Mouse (Mus musculus): Measurements from ENCODE around the gene Dpf2. TPM values are rescaled to one million over a fixed set of nuclear protein-coding genes. Genes with fewer than 3 reads are reported as not detected.

Dpf2 gene
- total RNA-seq (2014; fragmentation: Nextera tagmentation) (126 and 142 TPM in 2 replicates), total RNA-seq (2017) (152 and 196 TPM in 2 replicates), polyA plus RNA-seq (2012) (42.1 and 68.8 TPM in 2 replicates)

- Histone ChIP-seq H3K27me3 (ENCODE audit: insufficient read depth, low read length) (no peaks in the 10 kb centered on the region), H3K4me1 (ENCODE audit: insufficient read depth, low read depth, low read length) (peaks cover 71% of the 10 kb centered on the region), H3K36me3 (replicated peaks) (peaks cover 58% of the 10 kb centered on the region), H3K9me3 (replicated peaks) (no peaks in the 10 kb centered on the region), H3K4me3 (ENCODE audit: low read depth, low read length) (peak within 1 kb of the TSS; percentile 94)
- no peak for DNase-seq (ENCODE audit: low spot score)
- TF ChIP-seq GATA1 (IDR thresholded peaks at IDR 0.05; ENCODE audit: borderline replicate concordance, low read length) (no peak), POLR2AphosphoS5 (IDR thresholded peaks at IDR 0.05; ENCODE audit: insufficient replicate concordance, low read depth, low read length) (no peak), GATA2 (IDR thresholded peaks at IDR 0.05; ENCODE audit: borderline replicate concordance, low read depth, low read length) (no peak), TAL1 (conservative IDR thresholded peaks at IDR 0.05; ENCODE audit: low read depth, low read length) (no peak), CTCF (IDR thresholded peaks at IDR 0.05; ENCODE audit: low read depth, low read length) (no peak)
- ATAC-seq (ENCODE audit: extremely low read depth, insufficient number of reproducible peaks, low FRiP score, poor library complexity, severe bottlenecking) = no peak
Measured at GRCm38 (mm10) chr19:5913007-5913719, at the start of gene Dpf2. Gene Dpf2, minus strand, starts transcription at chr19:5913010.

GRCm38 (mm10) chr19:5957371-5957770 is 44.6 kb upstream of the Dpf2 start:
- no peaks in the 10 kb centered on the region for H3K9me3 ChIP-seq (replicated peaks)
- no peaks in the 10 kb centered on the region for H3K27me3 ChIP-seq (ENCODE audit: insufficient read depth, low read length)
- TF ChIP-seq POLR2AphosphoS5 (IDR thresholded peaks at IDR 0.05; ENCODE audit: insufficient replicate concordance, low read depth, low read length) (no peak), CTCF (IDR thresholded peaks at IDR 0.05; ENCODE audit: low read depth, low read length) (no peak), TAL1 (conservative IDR thresholded peaks at IDR 0.05; ENCODE audit: low read depth, low read length) (no peak), GATA2 (IDR thresholded peaks at IDR 0.05; ENCODE audit: borderline replicate concordance, low read depth, low read length) (no peak), GATA1 (IDR thresholded peaks at IDR 0.05; ENCODE audit: borderline replicate concordance, low read length) (no peak)
- peaks cover 23% of the 10 kb centered on the region for H3K4me1 ChIP-seq (ENCODE audit: insufficient read depth, low read depth, low read length)
- no peak overlapping the region for H3K4me3 ChIP-seq (ENCODE audit: low read depth, low read length)
- H3K36me3 ChIP-seq (replicated peaks) = peaks cover 92% of the 10 kb centered on the region
- no peak for DNase-seq (ENCODE audit: low spot score)
- no peak for ATAC-seq (ENCODE audit: extremely low read depth, insufficient number of reproducible peaks, low FRiP score, poor library complexity, severe bottlenecking)

GRCm38 (mm10) chr19:5956685-5957084 is 43.9 kb upstream of the Dpf2 start:
- Histone ChIP-seq H3K4me3 (ENCODE audit: low read depth, low read length) (no peak overlapping the region), H3K27me3 (ENCODE audit: insufficient read depth, low read length) (no peaks in the 10 kb centered on the region), H3K9me3 (replicated peaks) (no peaks in the 10 kb centered on the region), H3K36me3 (replicated peaks) (peaks cover 96% of the 10 kb centered on the region), H3K4me1 (ENCODE audit: insufficient read depth, low read depth, low read length) (peaks cover 19% of the 10 kb centered on the region)
- TF ChIP-seq TAL1 (conservative IDR thresholded peaks at IDR 0.05; ENCODE audit: low read depth, low read length) (no peak), POLR2AphosphoS5 (IDR thresholded peaks at IDR 0.05; ENCODE audit: insufficient replicate concordance, low read depth, low read length) (no peak), CTCF (IDR thresholded peaks at IDR 0.05; ENCODE audit: low read depth, low read length) (peak; percentile 80), GATA2 (IDR thresholded peaks at IDR 0.05; ENCODE audit: borderline replicate concordance, low read depth, low read length) (no peak)
- DNase-seq (ENCODE audit: low spot score) (peak; percentile 64), ATAC-seq (ENCODE audit: extremely low read depth, insufficient number of reproducible peaks, low FRiP score, poor library complexity, severe bottlenecking) (no peak)

- no peak for ATAC-seq (ENCODE audit: extremely low read depth, insufficient number of reproducible peaks, low FRiP score, poor library complexity, severe bottlenecking)
- peaks cover 12% of the 10 kb centered on the region for H3K4me1 ChIP-seq (ENCODE audit: insufficient read depth, low read depth, low read length)
- no peak for TF ChIP-seq GATA1 (IDR thresholded peaks at IDR 0.05; ENCODE audit: borderline replicate concordance, low read length)
- no peak for TF ChIP-seq TAL1 (conservative IDR thresholded peaks at IDR 0.05; ENCODE audit: low read depth, low read length)
- TF ChIP-seq POLR2AphosphoS5 (IDR thresholded peaks at IDR 0.05; ENCODE audit: insufficient replicate concordance, low read depth, low read length) = no peak
- no peak for TF ChIP-seq GATA2 (IDR thresholded peaks at IDR 0.05; ENCODE audit: borderline replicate concordance, low read depth, low read length)
- TF ChIP-seq CTCF (IDR thresholded peaks at IDR 0.05; ENCODE audit: low read depth, low read length) = no peak
- DNase-seq (ENCODE audit: low spot score) = no peak
- H3K4me3 ChIP-seq (ENCODE audit: low read depth, low read length) = no peak overlapping the region
- H3K9me3 ChIP-seq (replicated peaks) = no peaks in the 10 kb centered on the region
- H3K36me3 ChIP-seq (replicated peaks) = peaks cover 96% of the 10 kb centered on the region
- no peaks in the 10 kb centered on the region for H3K27me3 ChIP-seq (ENCODE audit: insufficient read depth, low read length)
Measured at GRCm38 (mm10) chr19:5955704-5956670, 43.2 kb upstream of the Dpf2 start.

GRCm38 (mm10) chr19:5954936-5955335 is 42.1 kb upstream of the Dpf2 start:
- peaks cover 6% of the 10 kb centered on the region for H3K4me1 ChIP-seq (ENCODE audit: insufficient read depth, low read depth, low read length)
- DNase-seq (ENCODE audit: low spot score) (no peak), ATAC-seq (ENCODE audit: extremely low read depth, insufficient number of reproducible peaks, low FRiP score, poor library complexity, severe bottlenecking) (no peak)
- TF ChIP-seq TAL1 (conservative IDR thresholded peaks at IDR 0.05; ENCODE audit: low read depth, low read length) (no peak), POLR2AphosphoS5 (IDR thresholded peaks at IDR 0.05; ENCODE audit: insufficient replicate concordance, low read depth, low read length) (no peak), GATA1 (IDR thresholded peaks at IDR 0.05; ENCODE audit: borderline replicate concordance, low read length) (no peak), GATA2 (IDR thresholded peaks at IDR 0.05; ENCODE audit: borderline replicate concordance, low read depth, low read length) (no peak), CTCF (IDR thresholded peaks at IDR 0.05; ENCODE audit: low read depth, low read length) (no peak)
- H3K36me3 ChIP-seq (replicated peaks) = peaks cover 98% of the 10 kb centered on the region
- H3K4me3 ChIP-seq (ENCODE audit: low read depth, low read length) = no peak overlapping the region
- no peaks in the 10 kb centered on the region for H3K9me3 ChIP-seq (replicated peaks)
- no peaks in the 10 kb centered on the region for H3K27me3 ChIP-seq (ENCODE audit: insufficient read depth, low read length)

Measured in G1E (cell line).